Mouse (Mus musculus): ENCODE results near the gene Ifi205.

DNA sequence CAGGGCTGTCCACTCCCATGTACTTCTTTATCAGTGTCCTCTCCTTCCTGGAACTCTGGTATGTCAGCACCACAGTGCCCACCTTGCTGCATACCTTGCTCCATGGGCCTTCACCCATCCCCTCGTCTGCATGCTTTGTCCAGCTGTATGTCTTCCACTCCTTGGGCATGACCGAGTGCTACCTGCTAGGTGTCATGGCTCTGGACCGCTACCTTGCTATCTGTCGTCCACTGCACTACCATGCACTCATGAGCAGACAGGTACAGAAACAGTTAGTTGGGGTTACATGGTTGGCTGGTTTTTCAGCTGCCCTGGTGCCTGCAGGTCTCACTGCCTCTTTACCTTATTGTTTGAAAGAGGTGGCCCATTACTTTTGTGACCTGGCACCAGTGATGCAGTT, 18.9 kb upstream of the Ifi205 start:
- TF ChIP-seq CTCF (IDR thresholded peaks at IDR 0.05; ENCODE audit: borderline replicate concordance, insufficient read depth, low read depth, low read length): no peak
- no peak for TF ChIP-seq POLR2A (IDR thresholded peaks at IDR 0.05; ENCODE audit: borderline replicate concordance, insufficient read depth, low read length)
